Mouse (Mus musculus) gastrocnemius, postnatal 4 days (tissue): ENCODE results near the gene Fbxo9. TPM values are rescaled to one million over a fixed set of nuclear protein-coding genes. Genes with fewer than 3 reads are reported as not detected.
A peak's percentile ranks its signal among the peaks of the same experiment; 100 is the strongest.
"Not testable (repeated sequence)": the region's sequence is repeated elsewhere in the genome, so short reads cannot be mapped to it uniquely, and the experiment has no call there.

ENCODE experiments used
- DNase-seq, 2 experiments: peaks; one replicate each; pipeline ENCODE4 v3.0.0; 2021 to 2022; ENCODE audit warnings: low spot score in 2 of 2, mixed read lengths in 2 of 2
- total RNA-seq, 2 experiments: library from RNA; stranded (reverse); gene quantifications; 2 replicates each; pipeline ENCODE4 v1.2.3; 2021

Gene Fbxo9
- total RNA-seq, 2 experiments from 2014 or later: 48.1 to 49.1 TPM

DNA sequence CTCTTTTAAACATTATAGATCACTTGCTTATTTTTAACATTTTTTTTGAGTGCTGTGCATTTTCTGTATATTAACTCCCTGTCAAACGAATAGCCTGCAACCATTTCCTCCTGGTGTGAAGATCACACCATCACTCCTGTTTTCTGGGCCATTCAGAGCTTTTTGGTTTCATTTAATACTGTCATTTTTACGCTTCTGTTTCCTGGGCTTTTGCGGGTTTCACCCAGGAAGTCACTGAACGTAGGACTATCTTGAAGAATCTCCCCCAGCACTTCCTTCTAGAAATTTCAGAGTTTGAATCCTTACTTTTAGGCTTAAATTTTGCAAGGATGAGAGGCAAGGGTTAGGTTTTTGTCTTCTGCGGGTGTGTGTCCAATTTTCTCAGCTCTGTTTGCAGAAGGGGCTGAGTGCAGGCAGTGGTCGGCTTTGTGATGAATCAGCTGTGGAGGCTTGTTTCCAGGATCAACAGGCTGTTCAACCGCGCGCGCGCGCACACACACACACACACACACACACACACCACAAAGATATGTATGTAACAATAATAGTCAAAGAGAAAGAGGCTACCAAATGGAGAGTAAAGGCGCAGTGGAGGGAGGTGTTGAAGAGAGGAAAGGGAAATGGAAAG is 35.0 kb downstream of the Fbxo9 start:
- DNase-seq: no peak

DNA sequence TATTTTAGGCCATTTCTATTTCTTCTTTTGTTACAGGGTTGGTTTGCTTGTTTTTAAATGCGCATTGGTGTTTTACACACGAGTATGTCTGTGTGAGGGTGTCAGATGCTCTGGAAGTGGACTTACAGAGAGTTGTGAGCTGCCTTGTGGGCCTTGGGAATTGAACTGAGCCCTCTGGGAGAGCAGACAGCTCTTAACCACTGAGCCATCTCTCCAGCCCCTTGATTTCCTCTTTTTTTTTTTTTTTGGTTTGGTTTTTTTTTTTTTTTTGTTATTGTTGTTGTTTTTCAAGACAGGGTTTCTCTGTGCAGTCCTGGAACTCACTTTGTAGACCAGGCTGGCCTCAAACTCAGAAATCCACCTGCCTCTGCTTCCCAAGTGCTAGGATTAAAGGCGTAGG is 35.6 kb downstream of the Fbxo9 start:
- not testable (repeated sequence) for DNase-seq

DNA sequence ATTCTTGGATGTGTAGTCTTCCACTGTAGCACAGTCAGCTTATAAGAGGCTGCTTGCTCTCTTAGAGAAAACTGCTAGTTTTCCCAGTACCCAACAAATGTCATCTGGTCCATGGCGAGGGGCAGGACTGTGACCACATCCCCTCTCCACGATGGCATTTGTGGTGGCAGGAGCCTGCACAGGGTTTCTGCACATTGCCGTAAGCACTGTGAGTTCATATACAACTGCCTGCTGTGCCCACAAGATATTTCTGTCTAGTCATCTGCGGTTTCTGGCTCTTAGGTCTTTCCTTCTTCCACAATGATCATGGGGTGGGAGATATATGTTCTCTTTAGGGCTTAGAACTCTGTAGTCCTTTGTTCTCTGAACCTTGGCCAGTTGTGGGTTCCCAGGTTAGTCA is 37.2 kb downstream of the Fbxo9 start:
- DNase-seq: no peak

DNA sequence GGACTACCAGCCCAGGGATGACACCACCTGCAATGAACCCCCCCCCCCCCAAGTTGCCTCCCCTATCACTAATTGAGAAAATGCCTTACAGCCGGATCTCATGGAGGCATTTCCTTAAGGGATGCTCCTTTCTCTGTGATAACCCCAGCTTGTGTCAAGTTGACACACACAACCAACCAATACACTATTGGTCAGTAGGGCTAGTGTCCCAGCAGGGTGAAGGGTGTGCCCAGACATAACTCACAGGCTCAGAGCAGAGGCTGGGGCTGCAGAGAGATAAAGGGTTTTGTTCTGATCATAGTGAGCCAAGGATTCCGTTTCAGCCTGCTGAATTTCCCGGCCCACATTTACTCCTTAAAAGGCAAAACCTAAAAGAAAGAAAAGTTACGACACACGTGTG is 38.4 kb downstream of the Fbxo9 start:
- no peak for DNase-seq

DNA sequence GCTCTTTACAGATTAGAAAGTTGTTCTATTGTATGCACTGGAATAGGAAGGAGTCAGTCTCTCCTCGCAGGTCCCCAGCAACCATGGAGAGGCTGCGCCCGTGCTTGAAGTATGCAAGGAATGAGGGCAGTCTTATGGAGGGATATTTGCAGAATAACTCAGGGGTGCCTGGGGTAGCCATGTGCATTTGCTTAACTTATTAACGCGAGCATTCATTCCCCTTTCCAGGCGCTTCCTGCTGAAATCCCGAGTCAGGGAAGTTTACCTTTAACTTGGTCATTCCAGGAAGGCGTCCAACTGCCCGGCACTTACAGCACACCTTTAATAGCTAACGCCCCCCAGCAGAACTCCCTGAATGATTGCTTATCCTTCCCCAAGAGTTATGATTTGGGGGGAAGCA is 44.7 kb downstream of the Fbxo9 start:
- no peak for DNase-seq

DNA sequence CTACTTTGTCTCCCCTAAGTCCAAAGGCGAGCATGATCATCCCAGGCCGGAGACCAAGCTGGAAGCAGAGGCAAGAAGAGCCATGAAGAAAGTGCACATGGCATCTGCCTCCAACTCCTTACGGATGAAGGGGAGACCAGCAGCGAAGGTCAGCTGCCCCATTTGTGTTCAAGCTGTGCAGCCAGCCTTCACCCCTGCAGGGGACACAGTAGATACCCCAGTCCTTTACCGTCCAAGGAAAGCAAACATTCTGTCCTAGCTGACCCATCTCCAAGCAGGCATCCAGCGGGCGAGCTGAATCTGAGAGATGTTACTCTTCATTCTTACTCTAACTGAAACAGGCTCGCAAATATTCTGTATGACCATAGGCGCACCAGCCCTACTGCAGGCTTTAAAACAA is 46.5 kb downstream of the Fbxo9 start:
- no peak for DNase-seq

DNA sequence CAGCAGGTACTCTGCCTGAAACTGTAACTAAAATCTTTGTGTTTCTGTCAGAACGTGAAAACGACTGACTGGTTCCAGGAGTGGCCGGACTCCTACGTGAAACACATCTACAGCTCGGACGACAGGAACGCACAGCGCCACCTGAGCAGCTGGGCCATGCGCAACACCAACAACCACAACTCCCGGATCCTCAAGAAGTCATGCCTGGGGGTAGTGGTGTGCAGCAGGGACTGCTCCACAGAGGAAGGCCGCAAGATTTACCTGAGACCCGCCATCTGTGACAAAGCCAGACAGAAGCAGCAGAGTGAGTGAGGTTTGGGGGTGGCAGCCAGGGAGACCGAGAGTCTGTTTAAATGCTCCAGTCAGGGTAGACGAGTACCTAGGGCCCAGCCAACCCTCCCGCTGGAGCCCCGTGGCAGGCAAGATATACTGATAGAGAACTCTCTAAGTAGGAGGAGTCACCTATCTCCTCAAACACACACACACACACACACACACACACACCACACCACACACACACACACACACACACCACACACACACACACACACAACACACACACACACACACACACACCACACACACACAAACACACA is 49.2 kb downstream of the Fbxo9 start:
- DNase-seq: no peak

DNA sequence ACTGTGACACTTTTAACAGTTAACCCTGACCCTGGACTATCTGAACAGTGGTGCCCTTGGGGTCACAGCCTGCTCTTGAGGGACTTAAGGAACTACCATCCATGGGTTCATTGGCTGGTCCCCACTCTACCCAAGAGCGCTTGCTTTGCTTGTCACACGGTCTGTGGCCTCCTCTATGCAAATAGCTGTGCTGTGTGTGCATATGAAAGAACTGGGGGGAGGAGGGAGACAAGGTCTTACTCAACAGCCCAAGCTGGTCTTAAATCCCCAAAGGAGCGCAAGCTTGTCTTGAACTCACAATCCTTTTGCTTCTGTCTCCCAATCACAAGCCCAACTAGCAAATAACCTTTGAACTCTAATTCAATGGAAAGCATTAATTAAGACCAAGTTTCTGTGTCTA is 54.6 kb downstream of the Fbxo9 start:
- no peak for DNase-seq

DNA sequence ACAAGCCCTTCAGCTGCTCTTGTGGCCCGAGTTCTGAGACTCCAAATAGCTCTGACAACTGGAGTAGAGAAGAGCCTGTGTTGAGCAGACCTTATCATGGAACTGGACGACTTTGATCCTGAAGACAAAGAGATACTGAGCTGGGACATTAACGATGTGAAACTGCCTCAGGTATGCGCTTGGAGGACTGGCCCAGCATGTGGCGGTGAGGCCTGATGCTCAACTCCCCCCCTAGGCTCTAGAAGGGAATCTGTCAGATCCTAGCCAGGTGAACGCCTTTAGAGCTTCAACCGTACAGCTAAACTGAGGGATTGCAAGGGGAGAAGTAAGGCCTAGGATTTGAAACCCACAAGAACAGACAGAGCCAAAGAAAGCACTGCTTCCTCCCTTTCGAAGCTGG is 55.0 kb downstream of the Fbxo9 start:
- no peak for DNase-seq

DNA sequence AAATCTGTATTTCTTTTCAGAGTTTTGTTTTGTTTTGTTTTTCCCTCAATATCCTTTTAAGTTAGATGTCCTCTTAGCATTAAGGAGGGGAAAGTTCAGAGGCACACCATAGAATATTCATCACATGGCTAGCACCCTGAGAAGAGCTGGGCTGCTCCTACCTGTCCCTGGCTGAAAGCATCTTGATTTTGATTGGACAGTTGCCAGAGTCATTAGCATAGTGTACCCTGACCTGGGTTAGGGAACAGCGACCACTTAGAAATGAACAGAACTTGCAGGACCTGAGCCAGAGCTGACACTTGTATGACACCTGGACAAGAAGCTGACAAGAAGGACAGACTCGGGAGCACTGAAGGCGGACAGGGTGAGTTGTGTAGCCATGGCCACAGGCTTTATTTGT is 57.2 kb downstream of the Fbxo9 start, which contains the start of gene Gcm1:
Gene Gcm1 (plus strand): TSS at position 248 of the 400 bp plus-strand sequence.
- DNase-seq: no peak

DNA sequence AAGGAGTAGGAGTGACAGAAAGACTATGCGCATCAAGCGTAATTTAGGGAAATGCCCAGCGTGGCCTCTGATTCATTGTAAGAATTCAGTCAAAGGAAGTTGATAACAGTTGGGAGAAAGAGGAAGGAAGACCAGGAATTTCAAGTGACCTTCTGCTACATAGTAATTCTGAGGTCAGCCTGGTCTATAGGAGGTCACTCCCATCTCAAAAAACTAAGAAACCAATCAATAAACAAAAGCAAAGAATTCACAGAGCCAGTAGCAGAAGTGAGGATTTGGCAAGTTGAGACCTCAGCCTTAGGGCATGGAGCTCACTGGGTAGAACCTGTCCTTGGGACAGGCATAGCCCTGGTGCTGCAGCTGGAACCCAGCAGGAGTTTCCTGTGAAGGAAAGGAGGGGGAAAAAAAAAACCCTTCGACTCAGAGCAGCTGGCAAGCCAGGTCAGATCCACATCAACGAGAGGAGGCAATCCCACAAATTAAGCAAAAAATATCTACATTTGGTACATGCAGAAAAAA is 58.4 kb downstream of the Fbxo9 start:
- no peak for DNase-seq

DNA sequence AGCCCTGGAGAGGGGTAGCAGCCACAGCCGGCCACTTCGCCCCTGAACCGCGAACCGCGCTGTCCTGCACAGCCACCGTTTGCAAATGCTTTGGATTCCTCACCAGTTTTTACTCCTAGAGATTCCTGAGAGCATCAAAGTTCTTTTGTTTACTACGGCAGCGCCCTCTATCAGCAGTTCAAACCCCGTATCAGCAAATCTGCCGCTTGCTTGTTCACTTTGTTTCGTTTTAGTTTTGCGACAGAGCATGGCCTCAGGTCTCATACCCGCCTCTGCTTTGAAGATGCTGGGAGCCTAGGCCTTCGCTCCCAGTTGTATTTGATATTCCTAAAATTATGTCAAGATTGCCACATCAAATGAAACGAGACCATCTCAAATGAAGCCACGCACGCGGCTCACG is 62.1 kb downstream of the Fbxo9 start:
- DNase-seq: no peak

DNA sequence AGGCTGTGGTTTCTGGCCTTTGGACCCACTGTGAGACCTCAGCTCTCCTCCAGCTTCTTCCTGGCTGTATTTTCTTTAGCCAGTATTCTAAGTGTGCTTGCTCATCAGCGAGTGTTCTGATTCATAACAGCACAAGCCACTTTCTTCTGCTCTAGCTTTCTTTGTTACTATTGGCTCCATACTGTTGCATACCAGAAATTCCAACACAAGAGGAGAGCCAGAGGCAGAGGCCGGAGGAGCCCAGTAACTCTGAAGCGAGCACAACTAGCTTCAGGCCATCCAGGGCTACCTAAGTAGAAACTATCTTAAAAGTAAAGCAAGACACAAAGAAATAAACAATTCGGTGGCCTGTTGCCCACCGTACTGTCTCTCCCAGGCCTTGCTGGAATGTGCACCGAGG is 63.7 kb downstream of the Fbxo9 start:
- DNase-seq: no peak

DNA sequence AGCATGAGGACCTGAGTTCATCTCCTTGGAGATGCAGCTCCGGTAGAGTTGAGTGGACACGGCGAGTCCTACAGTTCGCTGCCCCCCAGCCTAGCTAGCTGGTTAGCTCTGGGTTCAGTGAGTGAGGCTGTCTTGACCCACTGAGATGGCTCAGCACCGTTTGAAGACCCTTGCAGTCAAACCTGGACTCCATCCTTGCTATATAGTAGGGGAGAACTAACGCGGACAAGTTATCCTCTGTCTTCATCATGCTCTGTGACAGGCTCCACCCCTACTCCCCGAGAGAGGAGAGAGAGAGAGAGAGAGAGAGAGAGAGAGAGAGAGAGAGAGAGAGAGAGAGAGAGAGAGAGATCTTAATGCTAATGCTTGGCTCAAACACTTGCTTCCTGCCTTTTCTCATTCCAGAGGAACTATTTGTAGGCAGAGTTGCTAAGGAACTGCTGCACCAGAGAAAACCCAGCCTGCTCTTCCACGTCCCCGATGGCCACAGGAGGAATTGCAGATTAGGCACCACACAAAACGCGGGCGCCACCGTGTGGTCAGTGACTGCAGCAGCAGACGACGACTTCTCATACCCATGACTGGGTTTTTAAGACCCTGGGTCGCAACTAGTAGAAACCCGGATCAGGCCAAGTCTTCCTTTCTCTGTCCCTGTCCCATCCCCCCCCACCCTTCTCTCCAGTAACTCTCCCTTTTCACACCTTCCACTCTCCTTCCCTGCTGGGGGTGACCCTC is 69.9 kb downstream of the Fbxo9 start:
- DNase-seq: peak; percentile 60 to 71

DNA sequence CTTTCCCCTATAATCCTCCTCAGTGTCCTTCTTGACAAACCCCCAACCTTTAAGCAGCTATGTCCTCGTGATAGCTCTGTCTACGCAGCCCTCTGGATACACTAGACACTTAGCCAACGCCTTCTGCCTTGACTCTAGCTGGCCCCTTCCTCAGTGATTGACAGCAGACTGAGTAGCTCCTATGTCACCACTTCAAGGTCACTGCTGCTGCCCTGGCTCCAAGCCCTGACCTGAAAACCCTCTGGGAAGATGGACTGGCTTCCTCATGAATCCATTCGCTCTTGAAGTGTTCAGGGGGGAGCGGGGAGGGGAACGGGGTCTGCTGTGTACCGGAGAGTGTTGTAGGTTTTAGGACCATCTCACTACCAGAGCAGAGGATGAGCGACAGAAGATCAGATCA is 73.0 kb downstream of the Fbxo9 start:
- DNase-seq: no peak

DNA sequence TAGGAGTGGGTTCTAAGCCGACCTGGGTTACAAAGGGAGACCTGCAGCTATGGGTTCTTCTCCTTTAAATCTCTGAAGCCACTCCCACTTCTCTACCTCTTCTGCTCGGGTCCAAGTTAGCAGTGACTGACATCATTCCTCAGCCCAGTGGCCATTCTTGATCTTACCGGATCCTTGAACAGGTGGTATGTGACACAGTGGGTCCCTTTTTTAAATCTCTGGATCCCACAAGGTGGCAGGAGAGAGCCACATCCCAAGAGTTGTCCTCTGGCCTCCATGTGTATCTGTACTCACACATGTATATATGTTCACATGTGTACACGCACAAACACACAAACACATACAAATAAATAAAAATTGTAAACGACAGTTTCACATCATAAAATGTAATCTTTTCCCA is 73.6 kb downstream of the Fbxo9 start:
- DNase-seq: no peak

DNA sequence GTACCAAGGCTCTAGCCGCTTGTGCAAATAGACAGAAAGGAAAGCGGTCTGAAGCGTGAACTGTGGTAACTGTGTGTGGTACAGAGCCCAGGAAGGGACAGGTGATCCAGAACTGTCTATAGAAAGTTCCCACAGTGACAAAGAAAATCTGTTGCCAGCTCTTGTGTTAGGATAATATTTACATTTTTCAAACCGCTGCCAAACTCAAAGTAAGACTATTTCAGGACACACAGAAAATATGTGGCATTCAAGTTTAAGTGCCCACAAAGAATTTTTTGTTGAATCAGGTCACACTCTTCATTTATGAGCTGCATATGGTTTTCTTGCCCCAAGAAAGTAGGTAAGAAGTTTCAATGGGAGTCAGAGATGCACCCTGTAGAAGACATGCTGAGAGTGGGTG is 75.9 kb downstream of the Fbxo9 start:
- no peak for DNase-seq

Other genes with a start within 250 kb of the Fbxo9 start
- 10 to 100 TPM; 32.3 to 37.0 TPM for gene Elovl5, start 191.7 kb downstream of the Fbxo9 start, total RNA-seq
- gene Gcm1, start 57.1 kb downstream of the Fbxo9 start, total RNA-seq: not detected
- 10 to 100 TPM; 26.0 to 31.0 TPM for gene Ick, start 127 bp upstream of the Fbxo9 start, total RNA-seq
- gene Gsta4, start 73.7 kb upstream of the Fbxo9 start, total RNA-seq: 1 to 10 TPM; 7.1 to 8.6 TPM
- not detected for gene Gsta1, start 121.6 kb upstream of the Fbxo9 start, total RNA-seq
- gene Gm3776, start 148.1 kb upstream of the Fbxo9 start, total RNA-seq: not detected
- not detected for gene Gm10639, start 180.9 kb upstream of the Fbxo9 start, total RNA-seq
- gene Omt2a, start 205.7 kb upstream of the Fbxo9 start, total RNA-seq: not detected
- not detected for gene Omt2b, start 218.5 kb upstream of the Fbxo9 start, total RNA-seq
- not detected for gene Gsta2, start 246.7 kb upstream of the Fbxo9 start, total RNA-seq